Mouse (Mus musculus) intestine, embryonic 16.5 days (tissue): ENCODE results near the gene Selenoi. TPM values are rescaled to one million over a fixed set of nuclear protein-coding genes. Genes with fewer than 3 reads are reported as not detected.
A peak's percentile ranks its signal among the peaks of the same experiment; 100 is the strongest.

Experiments used
- ATAC-seq: fragments of 200-750 bp; cut with Nextera tagmentation; 2 replicates; pipeline ENCODE4 v1.8.0; 2017; ENCODE audit warnings: moderate TSS enrichment, moderate library complexity
- H3K27ac ChIP-seq: fragments of 300-500 bp; sonication (generic); 2 replicates; pipeline ENCODE4 v1.5.1; 2014; ENCODE audit warnings: mild to moderate bottlenecking, low read length
- H3K27me3 ChIP-seq: fragments of 300-500 bp; sonication (generic); replicated peaks from 2 replicates; pipeline ENCODE4 v1.6.1; 2014; ENCODE audit warnings: low read length, control low read depth, mixed read lengths; ENCODE audit not compliant: control insufficient read depth, insufficient read depth
- H3K36me3 ChIP-seq: fragments of 300-500 bp; sonication (generic); 2 replicates; pipeline ENCODE4 v1.6.1; 2014; ENCODE audit warnings: low read length, control low read depth; ENCODE audit not compliant: control insufficient read depth, insufficient read depth
- H3K4me1 ChIP-seq: fragments of 300-500 bp; sonication (generic); 2 replicates; pipeline ENCODE4 v1.6.1; 2014; ENCODE audit warnings: low read length, control low read depth, mixed read lengths; ENCODE audit not compliant: control insufficient read depth, insufficient read depth
- H3K4me2 ChIP-seq: fragments of 300-500 bp; sonication (generic); 2 replicates; pipeline ENCODE4 v1.6.1; 2014; ENCODE audit warnings: low read depth, low read length, control low read depth
- H3K4me3 ChIP-seq: fragments of 300-500 bp; sonication (generic); 2 replicates; pipeline ENCODE4 v1.5.1; 2014; ENCODE audit warnings: mild to moderate bottlenecking, low read length
- H3K9ac ChIP-seq: fragments of 300-500 bp; sonication (generic); 2 replicates; pipeline ENCODE4 v1.6.1; 2014; ENCODE audit warnings: low read depth, low read length
- H3K9me3 ChIP-seq: fragments of 300-500 bp; sonication (generic); 2 replicates; pipeline ENCODE4 v1.6.1; 2016; ENCODE audit warnings: low read length, control low read depth; ENCODE audit not compliant: control insufficient read depth
- WGBS: fragments of 180-500 bp; shearing (Covaris S2); extraction: QIAGEN DNeasy Blood & Tissue Kit; methylation state at CpG from one replicate; pipeline ENCODE4 v1.1.7; 2014; 5-methylcytosine and 5-hydroxymethylcytosine counted together
- polyA plus RNA-seq: library from polyadenylated mRNA; unstranded; fragments of >200 nt; fragmentation: Nextera tagmentation; extraction: Ambion mirVana; gene quantifications from 2 replicates; pipeline ENCODE4 v1.2.1, GENCODE M21; 2015

Selenoi gene
- polyA plus RNA-seq = 52.2 and 57.8 TPM in 2 replicates

DNA sequence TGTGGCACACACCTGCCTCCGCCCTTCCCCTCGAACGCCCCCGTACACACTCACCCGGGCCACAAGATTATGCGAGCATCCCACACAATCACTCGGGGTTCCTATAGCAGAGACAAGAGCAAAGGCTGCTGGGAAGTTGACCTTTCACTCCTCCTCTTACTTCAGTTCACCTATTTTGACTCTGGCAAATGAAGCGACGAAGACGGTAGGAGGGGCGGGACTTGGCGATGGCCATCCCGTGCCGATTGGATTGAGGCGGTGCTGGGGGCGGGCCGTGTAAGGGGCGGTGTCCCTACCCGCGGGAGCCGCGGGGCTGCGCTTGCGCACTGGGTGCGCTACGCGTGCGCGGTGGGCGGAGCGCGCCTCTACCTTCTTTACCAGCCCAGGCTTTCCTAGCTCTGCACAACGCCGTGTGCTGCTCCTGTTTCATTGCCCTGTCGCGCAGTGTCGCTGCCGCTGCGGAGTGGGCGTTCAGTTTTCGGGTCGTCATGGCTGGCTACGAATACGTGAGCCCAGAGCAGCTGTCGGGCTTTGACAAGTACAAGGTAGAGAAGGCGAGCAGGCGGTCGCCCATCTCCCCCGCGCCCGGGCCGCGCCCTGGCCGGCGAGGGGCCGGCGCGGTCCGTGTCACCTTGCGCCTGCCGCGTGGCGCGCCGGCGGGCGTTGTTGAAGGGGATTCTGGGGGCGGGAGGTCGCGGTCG is at the start of gene Selenoi:
TSS of gene Selenoi (plus strand) at position 311 of the 701 bp plus-strand sequence.
- Histone ChIP-seq H3K4me3 (peak within 1 kb of the TSS; percentile 91), H3K36me3 (0 out of 2 replicates have a peak, but pooled peaks cover 3% of the 10 kb centered on the region), H3K9me3 (peaks cover 5% of the 10 kb centered on the region; the same call in 1 of the 2 replicates), H3K9ac (peak within 1 kb of the TSS; percentile 93), H3K4me1 (peaks cover 18% of the 10 kb centered on the region), H3K27ac (peak within 1 kb of the TSS; percentile 94), H3K27me3 (no peaks in the 10 kb centered on the region), H3K4me2 (peak within 1 kb of the TSS; percentile 74)
- peak; percentile 98 for ATAC-seq
- 3% methylated on average over 71 of the region's 71 CpGs for WGBS

DNA sequence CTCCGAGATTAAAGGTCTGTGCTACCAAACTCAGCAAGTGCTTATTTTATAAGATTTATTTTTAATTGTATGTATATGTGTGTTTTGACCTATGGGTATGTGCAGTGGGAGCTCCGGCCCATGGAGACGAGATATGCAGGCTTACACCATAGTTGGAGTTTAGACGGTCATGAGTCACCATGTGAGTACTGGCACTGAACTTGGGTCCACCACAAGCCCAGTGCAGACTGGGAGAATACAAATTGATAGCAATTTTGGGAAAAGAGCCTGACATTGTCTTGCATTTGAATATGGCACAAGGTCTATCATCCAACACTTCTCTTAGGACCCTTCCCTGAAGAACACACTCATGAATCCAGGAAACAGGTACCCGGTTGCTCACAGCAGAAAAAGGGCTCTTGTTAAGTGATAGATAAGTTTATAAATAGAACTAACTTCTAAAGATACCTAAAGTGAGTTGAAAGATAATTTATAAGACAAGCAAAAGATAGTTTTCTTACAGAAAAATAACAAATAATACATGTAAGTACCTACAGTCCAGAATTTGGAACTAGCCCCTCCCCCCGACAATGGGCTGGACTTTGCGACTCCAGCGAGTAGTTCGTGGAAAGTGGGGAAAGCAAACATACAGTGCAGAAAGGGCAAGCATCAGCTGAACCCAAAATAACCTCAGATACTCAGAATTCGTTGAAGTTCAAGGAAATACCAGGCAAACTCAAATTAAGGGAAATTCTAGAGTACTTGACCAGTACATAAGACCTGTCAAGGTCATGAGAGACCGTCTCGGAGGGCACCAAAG is 44.5 kb upstream of the Selenoi start:
- Histone ChIP-seq H3K4me3 (no peak overlapping the region), H3K27me3 (no peaks in the 10 kb centered on the region), H3K9ac (no peak overlapping the region), H3K27ac (no peak overlapping the region), H3K4me2 (no peak overlapping the region), H3K4me1 (no peaks in the 10 kb centered on the region), H3K9me3 (no peaks in the 10 kb centered on the region), H3K36me3 (peaks cover 6% of the 10 kb centered on the region; the same call in 1 of the 2 replicates)
- no peak for ATAC-seq
- 94% methylated on average over 12 of the region's 12 CpGs for WGBS

DNA sequence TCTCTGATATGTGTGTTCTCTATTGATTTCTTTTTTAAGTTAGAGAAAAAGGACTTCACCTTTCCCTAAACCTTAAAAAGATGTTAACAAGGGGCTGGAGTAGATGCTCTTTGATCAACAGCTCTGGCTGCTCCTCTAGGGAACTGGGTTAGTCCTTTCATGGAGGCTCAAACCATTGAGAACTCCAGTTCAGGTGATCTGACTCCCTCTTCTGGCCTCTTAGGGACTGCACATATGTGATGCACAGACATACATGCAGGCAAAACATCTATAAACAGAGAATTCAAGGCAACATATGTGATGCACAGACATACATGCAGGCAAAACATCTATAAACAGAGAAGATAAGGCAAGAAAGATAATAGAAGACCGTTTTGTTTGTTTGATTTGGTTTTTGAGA is 39.9 kb upstream of the Selenoi start:
- Histone ChIP-seq H3K4me1 (peaks cover 3% of the 10 kb centered on the region; the same call in 1 of the 2 replicates), H3K36me3 (peaks cover 3% of the 10 kb centered on the region; the same call in 1 of the 2 replicates), H3K27ac (no peak overlapping the region), H3K4me3 (no peak overlapping the region), H3K27me3 (no peaks in the 10 kb centered on the region), H3K9me3 (no peaks in the 10 kb centered on the region), H3K4me2 (no peak overlapping the region), H3K9ac (no peak overlapping the region)
- 74% methylated on average over 1 of the region's 1 CpGs for WGBS
- ATAC-seq = no peak

DNA sequence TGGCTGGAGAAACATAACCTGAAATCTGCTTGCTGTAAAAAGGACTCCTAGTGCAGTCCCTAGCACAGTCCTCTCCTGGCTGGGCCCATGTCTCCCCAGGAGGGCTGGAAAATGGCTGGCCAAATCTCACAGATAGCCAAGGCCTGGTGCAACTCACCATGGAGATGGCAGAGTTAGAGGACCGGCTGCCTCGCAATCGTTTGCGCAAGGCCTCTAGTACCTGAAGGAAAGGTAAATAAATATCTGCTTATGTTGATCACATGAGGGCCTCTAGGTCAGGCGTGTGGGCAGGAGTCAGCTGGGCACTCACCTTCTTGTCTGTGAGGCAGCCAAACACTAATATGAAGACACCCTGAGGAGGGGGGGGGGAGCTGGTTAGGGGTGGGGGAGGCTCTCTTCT is 37.0 kb upstream of the Selenoi start:
- Histone ChIP-seq H3K36me3 (no peaks in the 10 kb centered on the region), H3K4me1 (peaks cover 3% of the 10 kb centered on the region; the same call in 1 of the 2 replicates), H3K4me2 (no peak overlapping the region), H3K9me3 (no peaks in the 10 kb centered on the region), H3K9ac (no peak overlapping the region), H3K4me3 (no peak overlapping the region), H3K27me3 (no peaks in the 10 kb centered on the region), H3K27ac (no peak overlapping the region)
- 82% methylated on average over 5 of the region's 5 CpGs for WGBS
- ATAC-seq = no peak

DNA sequence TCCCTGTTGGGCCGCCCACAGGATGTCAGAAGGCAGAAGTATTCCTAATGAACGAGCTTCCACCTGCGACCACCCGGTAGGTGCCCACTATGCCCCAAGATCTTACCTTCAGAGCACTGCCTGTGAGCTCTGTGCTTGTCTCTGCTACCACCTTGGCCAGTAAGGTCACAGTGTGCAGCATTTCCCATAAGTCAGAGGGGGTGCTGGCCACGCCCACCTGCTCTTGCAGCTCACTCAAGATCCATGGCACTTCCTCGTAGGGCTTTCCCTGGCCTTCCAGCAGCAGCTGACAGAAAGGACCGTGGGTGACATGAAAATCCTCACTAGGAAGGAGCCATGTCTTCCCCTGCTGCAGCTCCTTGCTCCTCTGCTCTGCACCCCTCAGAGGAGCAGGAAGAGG is 34.1 kb upstream of the Selenoi start:
- no peak overlapping the region for H3K9ac ChIP-seq
- peak; percentile 68 for ATAC-seq
- H3K4me2 ChIP-seq = no peak overlapping the region
- H3K4me3 ChIP-seq = no peak overlapping the region
- H3K27ac ChIP-seq = no peak overlapping the region
- H3K9me3 ChIP-seq = no peaks in the 10 kb centered on the region
- peaks cover 3% of the 10 kb centered on the region; the same call in 1 of the 2 replicates for H3K4me1 ChIP-seq
- H3K36me3 ChIP-seq = no peaks in the 10 kb centered on the region
- WGBS = 62% methylated on average over 7 of the region's 7 CpGs
- no peaks in the 10 kb centered on the region for H3K27me3 ChIP-seq

DNA sequence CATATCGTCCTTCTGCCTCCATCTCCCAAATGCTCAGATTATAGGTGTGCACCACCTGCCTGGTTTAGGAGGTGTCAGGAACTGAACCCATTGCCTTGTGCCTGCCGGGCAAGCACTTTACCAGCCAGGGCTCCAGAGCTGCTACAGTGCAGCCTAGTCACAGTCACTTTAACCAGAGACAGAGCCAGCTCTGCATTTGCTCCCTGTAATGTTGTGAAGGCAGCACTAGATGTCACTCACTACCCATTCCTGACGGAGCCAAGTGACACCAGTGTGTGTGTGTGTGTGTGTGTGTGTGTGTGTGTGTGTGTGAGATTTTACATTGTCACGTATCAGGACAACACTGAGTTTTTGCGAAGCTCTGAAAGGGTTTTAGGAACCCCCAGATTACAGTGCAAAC is 30.9 kb upstream of the Selenoi start:
- WGBS = 40% methylated on average over 5 of the region's 5 CpGs
- no peaks in the 10 kb centered on the region for H3K27me3 ChIP-seq
- no peak overlapping the region for H3K27ac ChIP-seq
- ATAC-seq = no peak
- H3K36me3 ChIP-seq = no peaks in the 10 kb centered on the region
- no peaks in the 10 kb centered on the region for H3K9me3 ChIP-seq
- no peak overlapping the region for H3K4me2 ChIP-seq
- H3K4me1 ChIP-seq = no peaks in the 10 kb centered on the region
- H3K9ac ChIP-seq = no peak overlapping the region
- H3K4me3 ChIP-seq = no peak overlapping the region

DNA sequence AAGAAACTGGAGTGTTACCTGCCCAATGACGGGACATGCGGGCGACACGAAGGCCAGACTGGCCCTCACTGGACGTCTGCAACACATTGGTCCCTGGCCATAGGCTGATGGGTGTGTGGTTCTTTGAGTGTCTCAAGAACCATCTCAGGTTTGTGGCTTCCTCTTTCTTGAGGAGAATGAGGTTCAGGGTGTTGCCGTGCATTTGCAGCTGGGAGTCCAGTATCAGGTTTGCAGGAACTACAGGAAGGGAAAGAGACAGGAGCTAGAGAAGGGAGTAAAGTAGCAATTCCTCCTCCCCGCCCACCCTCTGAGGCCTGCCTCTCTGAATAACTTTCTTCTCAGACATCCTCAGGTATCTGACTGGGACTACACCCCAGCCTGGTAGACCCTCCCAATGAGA is 30.2 kb upstream of the Selenoi start:
- WGBS = 85% methylated on average over 7 of the region's 7 CpGs
- no peaks in the 10 kb centered on the region for H3K27me3 ChIP-seq
- H3K9me3 ChIP-seq = no peaks in the 10 kb centered on the region
- H3K9ac ChIP-seq = no peak overlapping the region
- H3K4me3 ChIP-seq = no peak overlapping the region
- no peaks in the 10 kb centered on the region for H3K36me3 ChIP-seq
- no peak overlapping the region for H3K27ac ChIP-seq
- H3K4me1 ChIP-seq = no peaks in the 10 kb centered on the region
- no peak overlapping the region for H3K4me2 ChIP-seq
- no peak for ATAC-seq

DNA sequence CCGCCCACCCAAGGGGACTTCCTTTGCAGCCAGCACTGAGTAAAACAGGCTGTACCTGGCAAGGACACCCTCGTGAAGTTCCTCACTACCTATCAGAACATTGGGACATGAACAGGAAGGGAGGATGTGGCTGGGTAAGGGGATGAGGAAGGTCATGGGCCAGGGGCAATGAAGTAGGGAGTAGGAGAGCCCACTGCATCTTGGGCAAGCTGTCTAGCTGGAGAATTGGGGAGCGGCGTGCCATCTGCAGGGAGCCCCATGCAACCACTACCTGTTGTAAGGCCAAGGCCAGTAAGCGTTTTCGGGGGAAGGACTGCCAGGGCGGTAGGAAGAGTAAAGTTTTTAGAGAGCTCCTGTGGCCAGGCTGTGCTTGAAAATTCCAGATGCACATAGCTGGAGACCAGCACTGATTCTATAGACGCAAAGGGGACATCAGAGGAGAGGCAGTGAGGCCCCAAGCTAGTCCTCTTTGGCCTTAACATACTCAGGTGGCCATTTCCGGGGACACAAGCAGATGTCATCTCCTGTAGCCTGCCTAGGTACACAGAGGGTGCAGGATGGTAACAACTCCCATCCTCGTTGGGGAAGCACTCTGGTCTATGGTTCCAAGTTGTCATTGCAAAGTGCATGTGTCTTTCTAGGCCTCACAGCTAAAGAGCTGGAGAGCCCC is 29.0 kb upstream of the Selenoi start:
- 79% methylated on average over 10 of the region's 10 CpGs for WGBS
- Histone ChIP-seq H3K4me2 (no peak overlapping the region), H3K36me3 (no peaks in the 10 kb centered on the region), H3K9me3 (no peaks in the 10 kb centered on the region), H3K27ac (no peak overlapping the region; the same call in 1 of the 2 replicates), H3K4me3 (no peak overlapping the region), H3K4me1 (no peaks in the 10 kb centered on the region), H3K9ac (no peak overlapping the region), H3K27me3 (no peaks in the 10 kb centered on the region)
- ATAC-seq = no peak

DNA sequence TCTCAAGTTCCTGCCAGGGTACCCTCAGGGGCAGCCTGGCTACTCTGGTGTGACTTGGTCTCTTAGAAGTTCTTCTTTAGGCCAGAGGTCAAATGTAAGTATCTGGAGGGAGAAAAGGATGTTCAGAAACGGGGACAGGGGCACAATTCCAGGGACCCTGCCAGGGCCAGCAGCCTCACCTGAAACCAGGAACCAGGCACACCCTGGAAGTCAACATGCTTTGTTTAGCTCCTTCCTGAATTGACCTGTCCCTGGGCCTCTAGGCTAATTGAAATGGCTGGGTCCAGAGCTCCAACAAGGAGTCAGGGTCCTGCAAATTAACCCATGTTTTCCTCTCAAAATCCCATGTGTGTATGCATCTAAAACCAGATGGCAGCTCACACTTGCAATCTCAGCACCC is 27.9 kb upstream of the Selenoi start:
- H3K36me3 ChIP-seq = no peaks in the 10 kb centered on the region
- H3K4me1 ChIP-seq = no peaks in the 10 kb centered on the region
- WGBS = 58% methylated on average over 1 of the region's 1 CpGs
- ATAC-seq = no peak
- no peaks in the 10 kb centered on the region for H3K9me3 ChIP-seq
- H3K27me3 ChIP-seq = no peaks in the 10 kb centered on the region
- H3K4me2 ChIP-seq = no peak overlapping the region
- no peak overlapping the region for H3K27ac ChIP-seq
- no peak overlapping the region for H3K4me3 ChIP-seq
- H3K9ac ChIP-seq = no peak overlapping the region
